ENCODE assay signal across 11 mouse cellular contexts in genomic region chr11:32946481-32947001, GRCm38 (mm10).
DNase-seq lines count a peak whose midpoint lies in the region; ATAC-seq lines count a peak whose summit lies in the region.
"Had no signal": no experiment of that assay in that cellular context is flagged by ENCODE, and none has a peak within 500 bp of the region (broad histone marks: within the 10 kb centered on the region; RNA-seq: fewer than 3 reads in every experiment).

No protein-coding gene starts in this region.

- no peaks in the 10 kb centered on the region for H3K36me3 ChIP-seq in kidney, embryonic 15.5 days
- no peaks in the 10 kb centered on the region for H3K36me3 ChIP-seq in hindbrain, embryonic 12.5 days

- peak; percentile 4 for DNase-seq in kidney, adult 11 months
- peak; percentile 23 for DNase-seq in adipocyte (ENCODE audit: low spot score)
- DNase-seq in heart, adult 11 months: peak; percentile 98
- DNase-seq in heart, postnatal 36 days: peak; percentile 57 to 63
- DNase-seq in embryo, embryonic 9.5 days (ENCODE audit: extremely low spot score): no peak
- no peak for DNase-seq in spleen, postnatal 14 days (ENCODE audit: low spot score in 2 of 2)
- DNase-seq: thymus, adult 2 months had no signal

- WGBS in kidney, embryonic 15.5 days: 44% methylated on average over 3 of the region's 3 CpGs
- 81% methylated on average over 3 of the region's 3 CpGs for WGBS in hindbrain, embryonic 12.5 days

- H3K4me3 ChIP-seq in kidney, embryonic 15.5 days (replicated peaks): no peak overlapping the region
- H3K4me3 ChIP-seq in hindbrain, embryonic 12.5 days: no peak overlapping the region

- intact Hi-C loops in heart, postnatal 36 days (cut with DNase I): no loop called here

- no peak overlapping the region for H3K27ac ChIP-seq in kidney, embryonic 15.5 days
- H3K27ac ChIP-seq in hindbrain, embryonic 12.5 days: no peak overlapping the region
- H3K27ac ChIP-seq: macrophage had no signal

- H3K4me1 ChIP-seq in kidney, embryonic 15.5 days: peaks cover 9% of the 10 kb centered on the region
- H3K4me1 ChIP-seq in hindbrain, embryonic 12.5 days: peaks cover 2% of the 10 kb centered on the region

- H3K4me2 ChIP-seq in kidney, embryonic 15.5 days: no peak overlapping the region
- H3K4me2 ChIP-seq in hindbrain, embryonic 12.5 days (replicated peaks): no peak overlapping the region

- no peaks in the 10 kb centered on the region; the same call in 1 of the 2 replicates for H3K27me3 ChIP-seq in kidney, embryonic 15.5 days
- H3K27me3 ChIP-seq in hindbrain, embryonic 12.5 days: no peaks in the 10 kb centered on the region

- ATAC-seq in kidney, embryonic 15.5 days (replicated peaks; ENCODE audit: low FRiP score): no peak
- no peak for ATAC-seq in hindbrain, embryonic 12.5 days (ENCODE audit: low FRiP score)
- ATAC-seq: forebrain, embryonic 14.5 days had no signal

- no peak overlapping the region for H3K9ac ChIP-seq in kidney, embryonic 15.5 days
- no peak overlapping the region for H3K9ac ChIP-seq in hindbrain, embryonic 12.5 days

- H3K9me3 ChIP-seq in kidney, embryonic 15.5 days (replicated peaks): no peaks in the 10 kb centered on the region
- no peaks in the 10 kb centered on the region for H3K9me3 ChIP-seq in hindbrain, embryonic 12.5 days (replicated peaks)

Comparison
In these comparisons a context has a peak if more than half of its experiments do, and no peak if none do; other contexts are left out.
1. DNase-seq: peak in kidney, adult 11 months (single experiment), adipocyte (single experiment), heart, adult 11 months (single experiment) and heart, postnatal 36 days (2 of 2); none in embryo, embryonic 9.5 days (single experiment) and spleen, postnatal 14 days (0 of 2).